Mouse (Mus musculus) embryonic facial prominence, embryonic 10.5 days (tissue): Measurements from ENCODE around the gene Mta1. TPM values are rescaled to one million over a fixed set of nuclear protein-coding genes. Genes with fewer than 3 reads are reported as not detected.

Experiments
- DNase-seq: peaks from one replicate; pipeline ENCODE4 v3.0.0-alpha.2; 2017; ENCODE audit warnings: low spot score
- H3K27ac ChIP-seq: fragments of 300-500 bp; sonication (generic); replicated peaks from 2 replicates; pipeline ENCODE4 v1.5.1; 2016; ENCODE audit warnings: mild to moderate bottlenecking
- H3K27me3 ChIP-seq: fragments of 300-500 bp; sonication (generic); replicated peaks from 2 replicates; pipeline ENCODE4 v1.6.1; 2016; ENCODE audit warnings: low read depth, mild to moderate bottlenecking; ENCODE audit not compliant: poor library complexity, severe bottlenecking
- H3K36me3 ChIP-seq: fragments of 300-500 bp; sonication (generic); replicated peaks from 2 replicates; pipeline ENCODE4 v1.6.1; 2016; ENCODE audit warnings: mild to moderate bottlenecking, moderate library complexity
- H3K4me1 ChIP-seq: fragments of 300-500 bp; sonication (generic); 2 replicates; pipeline ENCODE4 v1.6.1; 2016
- H3K4me3 ChIP-seq: fragments of 300-500 bp; sonication (generic); 2 replicates; pipeline ENCODE4 v1.5.1; 2016; ENCODE audit warnings: mild to moderate bottlenecking, moderate library complexity
- H3K9me3 ChIP-seq: fragments of 300-500 bp; sonication (generic); 2 replicates; pipeline ENCODE4 v1.6.1; 2016; ENCODE audit warnings: mild to moderate bottlenecking
- WGBS: fragments of 180-500 bp; shearing (Covaris S2); methylation state at CpG from one replicate; pipeline ENCODE4 v1.1.7; 2016; 5-methylcytosine and 5-hydroxymethylcytosine counted together
- polyA plus RNA-seq: library from polyadenylated mRNA; unstranded; fragments of >200 nt; fragmentation: Nextera tagmentation; extraction: Ambion mirVana; gene quantifications from 2 replicates; pipeline ENCODE4 v1.2.1, GENCODE M21; 2016

The Mta1 gene
- polyA plus RNA-seq, 1 experiment from 2014 or later = 21.0 TPM

DNA sequence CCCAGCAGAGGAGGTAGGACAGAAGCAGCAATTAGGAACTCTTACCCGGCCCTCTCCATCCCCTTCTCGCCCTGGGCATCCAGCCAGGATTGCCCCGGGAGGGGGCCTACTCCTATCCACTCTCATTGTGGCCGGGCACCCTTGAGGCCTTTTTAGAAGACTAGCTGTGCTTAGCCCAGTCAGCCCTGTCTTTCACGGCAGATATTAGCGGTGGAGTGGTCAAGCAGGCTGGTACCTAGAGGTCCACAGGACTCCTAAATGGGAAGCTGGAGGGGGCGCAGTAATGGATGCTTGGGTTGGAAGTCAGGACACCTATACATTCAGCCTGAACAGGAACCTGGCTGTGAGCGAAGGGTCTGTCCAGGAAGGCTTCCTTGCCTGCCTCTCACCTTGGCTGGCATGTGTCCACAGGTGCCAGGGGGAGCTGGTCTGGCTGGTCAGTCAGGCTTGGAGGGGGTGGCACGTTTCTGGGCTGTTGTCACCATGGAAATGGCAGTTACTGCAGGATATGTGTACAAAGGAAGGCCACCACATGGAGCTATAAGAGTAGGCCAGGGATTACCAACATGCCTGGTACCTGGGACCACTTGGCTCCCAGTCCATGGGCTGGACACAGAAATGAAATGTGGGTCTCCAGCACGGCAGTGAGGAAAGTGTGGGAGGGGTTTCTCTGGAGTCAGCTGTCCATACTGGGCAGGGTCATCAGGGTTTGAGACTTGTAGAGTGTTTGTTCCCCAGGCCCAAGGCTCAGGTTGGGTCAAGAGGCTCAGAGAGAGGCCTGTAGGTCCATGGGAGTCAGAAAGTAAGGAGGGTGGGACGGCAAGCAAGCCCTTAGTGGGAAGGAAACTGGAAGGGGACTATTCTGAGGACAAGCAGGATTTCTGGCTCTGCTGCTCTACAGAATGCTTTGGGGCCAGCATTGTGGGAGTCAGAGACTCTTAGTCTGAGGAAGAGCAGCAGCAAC is 41.1 kb downstream of the Mta1 start:
- H3K4me1 ChIP-seq = peaks cover 59% of the 10 kb centered on the region
- no peaks in the 10 kb centered on the region for H3K9me3 ChIP-seq
- peak overlapping the region; percentile 60 for H3K4me3 ChIP-seq
- peaks cover 58% of the 10 kb centered on the region for H3K36me3 ChIP-seq
- DNase-seq = peak; percentile 17
- H3K27me3 ChIP-seq = peaks cover 38% of the 10 kb centered on the region
- peak overlapping the region; percentile 86 for H3K27ac ChIP-seq
- WGBS = 46% methylated on average over 11 of the region's 11 CpGs

DNA sequence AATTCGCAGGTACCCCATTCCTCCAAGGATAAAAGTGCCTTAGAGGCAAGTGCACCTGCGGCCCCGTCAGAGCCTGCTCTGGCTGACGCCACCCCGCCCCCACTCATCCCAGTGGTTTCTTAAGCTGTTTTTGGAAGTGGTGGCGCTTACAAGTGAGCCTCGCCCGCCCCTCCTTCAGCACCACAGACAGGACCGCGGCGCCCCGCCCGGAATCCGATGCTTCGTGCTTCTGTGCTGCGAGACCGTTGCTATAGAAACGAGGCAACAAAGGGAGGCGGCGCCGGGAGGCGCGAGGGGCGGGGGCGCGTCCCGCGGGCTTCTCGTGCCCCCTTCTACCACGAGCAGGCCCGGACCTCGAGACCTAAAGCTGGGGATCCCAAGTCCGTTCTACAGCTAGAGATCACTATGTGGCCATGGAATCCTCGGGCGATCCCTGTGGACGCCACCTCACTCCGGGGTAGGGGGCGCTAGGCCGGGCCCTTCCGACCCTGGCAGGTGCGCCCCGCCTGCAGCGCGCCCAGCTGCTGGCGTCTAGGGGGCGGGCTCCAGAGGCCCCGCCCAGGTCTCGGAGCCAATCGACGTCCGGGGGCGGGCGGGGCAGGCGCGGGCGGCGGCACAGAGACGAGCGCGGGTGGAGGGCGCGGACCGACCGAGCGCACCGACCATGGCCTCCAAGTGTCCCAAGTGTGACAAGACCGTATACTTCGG is 42.0 kb downstream of the Mta1 start, which contains the start of gene Crip2:
Crip2 (plus strand) TSS at position 329 of the 708 bp plus-strand sequence.
- peak; percentile 94 for DNase-seq
- Histone ChIP-seq H3K4me1 (peaks cover 59% of the 10 kb centered on the region), H3K27me3 (peaks cover 40% of the 10 kb centered on the region), H3K27ac (peak within 1 kb of the TSS; percentile 86), H3K9me3 (no peaks in the 10 kb centered on the region), H3K36me3 (peaks cover 58% of the 10 kb centered on the region), H3K4me3 (peak within 1 kb of the TSS; percentile 60)
- WGBS = under 1% methylated on average over 68 of the region's 68 CpGs

DNA sequence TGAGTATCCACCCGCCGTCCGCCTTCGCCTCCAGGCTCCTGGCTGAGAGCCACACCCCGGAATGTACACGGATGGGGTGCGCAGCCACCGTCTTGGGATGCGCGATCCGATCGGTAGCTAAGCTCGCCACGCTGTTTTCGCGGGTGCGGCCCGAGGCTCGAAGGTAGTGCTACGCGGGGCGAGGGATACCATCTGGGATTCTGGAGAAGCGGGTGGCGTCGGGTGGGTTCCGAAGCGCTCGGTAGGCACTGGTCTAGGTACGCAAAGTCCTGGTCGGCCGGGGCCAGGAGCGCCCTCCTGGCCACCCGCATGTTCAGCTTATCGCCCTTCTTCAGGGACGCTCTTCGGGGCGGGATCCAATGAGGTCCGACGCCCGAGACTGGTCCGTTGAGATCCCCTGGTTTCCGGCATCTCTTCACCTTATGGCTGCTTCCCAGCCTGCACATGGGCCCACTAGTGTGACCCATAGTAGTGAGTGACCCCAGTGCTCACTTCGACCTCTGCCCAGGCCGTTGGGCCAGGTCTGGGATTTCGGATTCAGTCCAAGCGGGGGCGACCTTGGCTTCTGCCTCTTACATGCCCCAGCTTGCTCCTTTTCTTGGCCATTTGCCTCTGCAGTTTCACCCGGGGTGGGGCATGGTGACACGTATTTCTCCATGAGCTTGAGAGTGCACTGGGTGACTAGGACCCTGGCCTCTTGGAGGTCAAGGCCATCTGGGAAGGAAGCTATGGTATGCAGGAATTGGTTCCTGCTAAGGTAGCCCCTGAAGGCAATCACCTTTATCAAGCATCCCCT is 42.7 kb downstream of the Mta1 start:
- Histone ChIP-seq H3K4me3 (peak overlapping the region; percentile 60), H3K9me3 (no peaks in the 10 kb centered on the region), H3K27me3 (peaks cover 46% of the 10 kb centered on the region), H3K27ac (peak overlapping the region; percentile 86), H3K36me3 (peaks cover 52% of the 10 kb centered on the region), H3K4me1 (peaks cover 59% of the 10 kb centered on the region)
- 4% methylated on average over 49 of the region's 49 CpGs for WGBS
- DNase-seq = no peak

DNA sequence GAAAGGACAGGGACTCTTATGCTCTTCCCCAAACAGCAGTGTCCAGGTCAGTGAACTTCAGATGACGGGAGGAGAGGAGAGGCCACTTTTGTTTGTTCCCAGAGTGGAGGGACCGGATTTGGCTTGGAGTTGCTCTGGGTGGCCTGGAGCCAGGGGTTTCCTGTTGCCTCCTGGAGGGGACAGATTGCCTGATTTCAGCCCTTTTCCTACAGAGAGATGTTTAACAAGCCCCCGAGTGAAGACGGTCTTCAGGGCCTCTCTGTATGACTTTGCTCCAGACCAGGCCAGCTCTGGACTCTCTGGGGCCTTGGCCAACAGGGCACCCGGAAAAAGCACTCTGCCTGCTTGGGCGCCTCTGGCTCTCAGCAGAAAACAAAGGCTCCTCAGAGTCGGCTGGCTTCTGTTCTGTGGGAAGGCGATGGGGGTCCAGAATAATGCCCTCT is 43.5 kb downstream of the Mta1 start:
- peak overlapping the region; percentile 60 for H3K4me3 ChIP-seq
- WGBS = 43% methylated on average over 8 of the region's 8 CpGs
- DNase-seq = no peak
- peak overlapping the region; percentile 86 for H3K27ac ChIP-seq
- H3K27me3 ChIP-seq = peaks cover 54% of the 10 kb centered on the region
- peaks cover 45% of the 10 kb centered on the region for H3K36me3 ChIP-seq
- no peaks in the 10 kb centered on the region for H3K9me3 ChIP-seq
- peaks cover 66% of the 10 kb centered on the region for H3K4me1 ChIP-seq

DNA sequence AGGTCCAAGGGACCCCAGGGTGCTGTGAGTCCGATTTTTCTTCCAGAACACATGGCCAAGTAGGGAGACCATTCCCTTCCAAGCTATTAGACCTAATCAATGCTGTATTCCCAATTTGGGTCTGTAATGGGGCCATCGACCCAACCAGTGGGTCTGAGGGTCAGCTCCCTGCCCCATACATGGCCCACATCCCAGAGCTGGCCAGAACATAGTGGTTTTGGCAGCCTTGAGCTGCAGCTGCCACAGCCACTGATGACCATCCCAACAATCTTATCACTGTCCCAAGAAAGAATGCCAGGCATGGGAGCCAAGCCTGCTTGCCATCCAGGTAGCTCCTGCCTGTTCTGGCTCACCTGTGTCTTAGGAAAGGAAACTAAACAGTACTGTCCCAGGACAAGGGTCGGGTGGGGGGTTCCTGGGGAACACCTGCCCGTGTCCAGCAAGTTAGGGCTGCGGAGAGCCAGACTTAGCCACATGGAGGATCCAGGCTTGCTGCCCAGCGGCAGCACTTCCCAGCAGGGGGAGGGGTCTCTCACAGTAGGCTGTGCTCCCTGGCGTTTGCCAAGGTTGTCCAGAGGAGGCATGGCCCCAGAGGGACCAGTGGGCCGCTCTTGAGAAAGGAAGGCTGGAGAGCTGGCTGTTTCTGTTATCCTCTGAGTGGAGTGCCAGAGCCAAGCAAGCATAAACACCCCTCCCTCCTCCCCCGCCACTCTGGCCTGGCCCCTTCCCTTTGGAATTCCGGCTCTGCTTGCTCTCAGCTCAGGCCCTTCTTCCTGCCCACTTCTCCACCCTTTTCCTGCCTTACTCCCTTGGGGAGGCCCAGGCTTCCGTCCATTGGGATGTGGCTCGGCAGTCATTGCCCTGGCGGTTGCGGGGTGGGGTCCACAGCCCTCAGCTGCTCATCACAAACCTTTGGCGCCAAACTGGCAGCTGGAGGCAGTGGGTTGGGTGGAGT is 44.2 kb downstream of the Mta1 start:
- DNase-seq = peak; percentile 67
- H3K9me3 ChIP-seq = no peaks in the 10 kb centered on the region
- H3K27ac ChIP-seq = peak overlapping the region; percentile 86
- WGBS = 22% methylated on average over 15 of the region's 15 CpGs
- H3K4me1 ChIP-seq = peaks cover 74% of the 10 kb centered on the region
- peaks cover 61% of the 10 kb centered on the region for H3K27me3 ChIP-seq
- peak overlapping the region; percentile 60 for H3K4me3 ChIP-seq
- H3K36me3 ChIP-seq = peaks cover 38% of the 10 kb centered on the region

DNA sequence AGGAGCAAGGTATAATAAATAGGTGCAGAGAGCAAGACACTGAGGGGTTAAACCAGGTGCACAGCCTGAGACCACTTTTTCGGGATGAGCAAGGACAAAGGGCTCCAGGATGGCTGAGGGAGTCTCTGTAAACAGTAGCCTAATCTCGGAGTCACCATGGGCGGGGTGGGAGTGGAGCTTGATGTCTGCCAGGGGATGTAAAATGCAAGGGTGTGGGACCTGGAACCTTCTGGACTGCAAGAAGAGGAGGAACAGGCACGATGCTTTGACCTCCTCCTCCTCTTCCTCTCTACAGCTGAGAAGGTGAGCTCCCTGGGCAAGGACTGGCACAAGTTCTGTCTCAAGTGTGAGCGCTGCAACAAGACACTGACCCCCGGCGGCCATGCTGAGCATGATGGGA is 45.1 kb downstream of the Mta1 start:
- Histone ChIP-seq H3K27me3 (peaks cover 70% of the 10 kb centered on the region), H3K36me3 (peaks cover 29% of the 10 kb centered on the region), H3K27ac (0 out of 2 replicates have a peak overlapping the region, but pooled peaks have one; percentile 10), H3K4me1 (peaks cover 75% of the 10 kb centered on the region), H3K9me3 (no peaks in the 10 kb centered on the region), H3K4me3 (peak overlapping the region; percentile 60)
- 60% methylated on average over 7 of the region's 7 CpGs for whole genome bisulfite sequencing
- DNase-seq = no peak

DNA sequence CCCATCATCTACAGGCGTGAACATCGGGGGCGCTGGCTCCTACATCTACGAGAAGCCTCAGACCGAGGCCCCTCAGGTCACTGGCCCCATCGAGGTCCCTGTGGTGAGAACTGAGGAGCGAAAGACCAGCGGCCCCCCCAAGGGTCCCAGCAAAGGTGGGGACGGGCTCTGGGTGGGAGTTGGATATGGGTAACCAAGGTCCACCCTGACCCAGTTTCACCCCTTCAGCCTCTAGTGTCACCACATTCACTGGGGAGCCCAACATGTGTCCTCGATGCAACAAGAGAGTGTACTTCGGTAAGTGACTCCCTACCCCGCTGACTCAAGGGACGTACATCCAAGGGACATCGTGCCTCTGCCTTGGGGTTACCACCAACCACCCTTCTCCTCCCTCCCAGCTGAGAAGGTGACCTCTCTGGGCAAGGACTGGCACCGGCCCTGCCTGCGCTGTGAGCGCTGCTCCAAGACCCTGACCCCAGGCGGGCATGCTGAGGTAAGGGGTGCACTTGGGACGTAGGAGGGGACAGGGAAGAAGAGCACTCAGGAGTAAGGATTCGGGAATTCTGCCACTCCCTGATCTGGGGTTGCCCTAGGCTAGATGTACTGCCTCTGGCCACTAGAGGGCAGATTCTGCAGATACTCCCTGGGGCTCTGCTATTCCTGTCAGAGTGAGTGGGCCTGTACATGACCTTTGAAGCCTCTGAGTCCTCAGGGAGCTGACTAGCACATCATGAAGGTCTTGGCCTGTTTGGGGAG is 46.1 kb downstream of the Mta1 start:
- Histone ChIP-seq H3K9me3 (no peaks in the 10 kb centered on the region), H3K36me3 (peaks cover 19% of the 10 kb centered on the region), H3K27me3 (peaks cover 80% of the 10 kb centered on the region), H3K27ac (no peak overlapping the region), H3K4me1 (peaks cover 73% of the 10 kb centered on the region), H3K4me3 (no peak overlapping the region)
- 80% methylated on average over 20 of the region's 20 CpGs for WGBS
- DNase-seq = peak; percentile 45

DNA sequence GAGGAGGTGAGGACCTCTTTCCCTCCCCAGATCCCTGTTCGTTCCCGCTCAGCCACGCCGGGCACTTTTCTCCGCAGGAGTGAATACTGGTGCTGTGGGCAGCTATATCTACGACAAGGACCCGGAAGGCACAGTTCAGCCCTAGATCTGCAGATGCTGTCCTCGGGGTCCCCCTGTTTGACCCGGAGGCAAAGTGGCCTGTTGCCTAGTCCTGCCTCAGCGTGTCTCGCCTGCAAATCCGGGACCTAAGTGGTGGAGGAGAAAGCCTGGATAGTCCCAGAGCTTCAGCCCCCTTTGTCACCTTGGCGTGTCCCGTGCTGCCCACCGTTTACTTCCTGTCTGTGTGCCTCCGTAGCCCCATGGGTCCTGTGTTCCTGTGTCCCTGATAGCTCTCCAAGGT is 46.8 kb downstream of the Mta1 start:
- peaks cover 19% of the 10 kb centered on the region for H3K36me3 ChIP-seq
- WGBS = 91% methylated on average over 16 of the region's 16 CpGs
- peaks cover 69% of the 10 kb centered on the region for H3K4me1 ChIP-seq
- no peak overlapping the region for H3K27ac ChIP-seq
- peaks cover 87% of the 10 kb centered on the region for H3K27me3 ChIP-seq
- no peak for DNase-seq
- H3K9me3 ChIP-seq = no peaks in the 10 kb centered on the region
- H3K4me3 ChIP-seq = no peak overlapping the region

DNA sequence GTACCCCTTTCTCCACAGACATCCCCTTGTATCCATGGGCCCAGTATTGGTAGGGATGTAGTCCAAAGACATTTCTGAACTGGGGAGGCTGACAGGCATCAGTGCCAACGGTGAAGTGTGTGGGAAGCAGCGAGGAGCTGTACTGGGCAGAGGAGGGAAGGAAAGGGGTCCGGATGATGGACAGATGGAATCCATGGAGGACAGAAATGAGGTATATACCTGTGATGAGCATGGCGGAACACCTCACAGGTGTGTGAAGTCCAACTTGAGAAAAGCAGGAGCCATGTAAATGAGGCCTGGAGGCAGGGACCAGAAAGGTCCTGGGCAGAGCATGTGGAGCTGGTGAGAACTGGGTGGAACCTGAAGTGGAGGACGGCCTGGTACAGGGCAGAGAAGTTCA is 47.5 kb downstream of the Mta1 start:
- peaks cover 90% of the 10 kb centered on the region for H3K27me3 ChIP-seq

DNA sequence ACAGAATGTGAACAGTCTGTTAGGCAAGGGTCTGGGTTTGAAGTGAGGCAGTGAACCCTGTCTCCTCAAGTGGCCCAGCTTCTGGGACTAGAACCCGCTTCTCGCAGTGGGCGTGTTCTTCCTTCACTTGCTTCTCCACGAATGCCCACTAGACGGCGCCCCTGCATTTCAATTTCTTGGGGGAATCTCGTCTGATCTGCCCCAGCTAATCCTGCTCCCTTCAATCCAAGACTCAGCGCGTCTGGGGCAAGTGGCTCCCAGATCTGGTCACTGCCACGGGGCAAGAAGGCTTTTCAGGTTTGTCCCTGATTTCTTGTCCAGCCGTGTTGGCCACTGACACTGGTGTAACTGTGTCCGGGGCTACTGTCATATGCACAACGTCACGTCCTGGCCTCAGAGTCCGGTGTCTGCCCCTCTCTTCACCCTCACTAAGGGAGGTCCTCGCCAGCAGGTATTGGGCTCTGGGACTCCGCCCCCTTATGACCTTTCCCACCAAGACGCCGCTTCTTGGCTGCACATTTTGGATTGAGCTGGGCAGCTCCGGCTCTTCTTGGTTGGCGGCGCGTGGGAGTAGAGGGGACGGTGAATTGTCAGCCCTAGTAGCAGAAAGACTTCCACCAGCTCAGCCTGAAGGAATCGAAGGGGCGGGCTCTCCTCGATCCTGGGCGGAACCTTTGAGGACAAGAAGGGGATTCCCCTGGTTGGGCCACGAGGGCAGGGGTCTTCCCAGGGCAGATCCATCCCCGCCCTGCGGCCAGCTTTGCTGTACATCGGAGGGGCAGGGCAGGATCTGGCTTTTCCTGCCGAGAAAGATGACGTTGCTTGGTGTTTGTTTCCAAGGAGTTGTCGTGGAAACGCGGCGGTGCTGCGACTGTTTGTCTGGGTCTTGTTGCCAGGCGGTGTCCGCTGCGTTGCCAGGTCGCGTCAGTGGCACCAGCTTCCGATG is 48.3 kb downstream of the Mta1 start, which contains the start of gene Crip1:
Crip1 (plus strand) TSS at position 205 of the 946 bp plus-strand sequence.
- Histone ChIP-seq H3K4me1 (peaks cover 54% of the 10 kb centered on the region), H3K27me3 (peaks cover 90% of the 10 kb centered on the region), H3K9me3 (no peaks in the 10 kb centered on the region), H3K4me3 (peak within 1 kb of the TSS; percentile 44), H3K36me3 (peaks cover 19% of the 10 kb centered on the region), H3K27ac (no peak within 1 kb of the TSS; the same call in 1 of the 2 replicates)
- 6% methylated on average over 45 of the region's 45 CpGs for whole genome bisulfite sequencing
- DNase-seq = peak; percentile 83

More for the DNA sequence above, 47.5 kb downstream of the Mta1 start:
- Histone ChIP-seq H3K4me3 (no peak overlapping the region), H3K4me1 (peaks cover 61% of the 10 kb centered on the region), H3K36me3 (peaks cover 19% of the 10 kb centered on the region), H3K9me3 (no peaks in the 10 kb centered on the region), H3K27ac (no peak overlapping the region)
- WGBS = 87% methylated on average over 5 of the region's 5 CpGs
- DNase-seq = no peak
